Mouse (Mus musculus): ENCODE data around the gene Itpk1. TPM values are rescaled to one million over a fixed set of nuclear protein-coding genes. Genes with fewer than 3 reads are reported as not detected.

Itpk1 gene
- polyA plus RNA-seq, 1 experiment: 44.0 TPM

- Histone ChIP-seq H3K36me3 (ENCODE audit: control insufficient read depth, insufficient read depth, low read length, poor library complexity, severe bottlenecking) (no peaks in the 10 kb centered on the region), H3K27ac (ENCODE audit: insufficient read depth, low read length) (no peak overlapping the region), H3K4me3 (ENCODE audit: low read depth, low read length) (no peak overlapping the region), H3K9me3 (replicated peaks; ENCODE audit: control insufficient read depth, insufficient read depth, low read length, poor library complexity, severe bottlenecking) (no peaks in the 10 kb centered on the region), H3K4me1 (ENCODE audit: control insufficient read depth, insufficient read depth, low read length) (no peaks in the 10 kb centered on the region), H3K9ac (ENCODE audit: low read depth, poor library complexity, severe bottlenecking) (no peak overlapping the region), H3K27me3 (ENCODE audit: control insufficient read depth, insufficient read depth, low read length, poor library complexity, severe bottlenecking) (no peaks in the 10 kb centered on the region)
- TF ChIP-seq POLR2A (IDR thresholded peaks at IDR 0.05; ENCODE audit: insufficient read depth, low read length): no peak
These were observed 168.9 kb downstream of the Itpk1 start for GRCm38 (mm10) chr12:102535796-102536195.

GRCm38 (mm10) chr12:102527989-102528388 lies 176.7 kb downstream of the Itpk1 start:
- H3K27me3 ChIP-seq (ENCODE audit: control insufficient read depth, insufficient read depth, low read length, poor library complexity, severe bottlenecking): no peaks in the 10 kb centered on the region

GRCm38 (mm10) chr12:102524760-102525159 lies 180.0 kb downstream of the Itpk1 start:
- Histone ChIP-seq H3K9me3 (replicated peaks; ENCODE audit: control insufficient read depth, insufficient read depth, low read length, poor library complexity, severe bottlenecking) (no peaks in the 10 kb centered on the region), H3K9ac (ENCODE audit: low read depth, poor library complexity, severe bottlenecking) (no peak overlapping the region), H3K4me1 (ENCODE audit: control insufficient read depth, insufficient read depth, low read length) (no peaks in the 10 kb centered on the region), H3K27ac (ENCODE audit: insufficient read depth, low read length) (no peak overlapping the region), H3K36me3 (ENCODE audit: control insufficient read depth, insufficient read depth, low read length, poor library complexity, severe bottlenecking) (no peaks in the 10 kb centered on the region), H3K4me3 (ENCODE audit: low read depth, low read length) (no peak overlapping the region), H3K27me3 (ENCODE audit: control insufficient read depth, insufficient read depth, low read length, poor library complexity, severe bottlenecking) (no peaks in the 10 kb centered on the region)
- TF ChIP-seq EP300 (IDR thresholded peaks at IDR 0.05; ENCODE audit: insufficient read depth, low read depth, low read length) (no peak), CTCF (IDR thresholded peaks at IDR 0.05; ENCODE audit: low read depth, low read length) (peak; percentile 54), POLR2A (IDR thresholded peaks at IDR 0.05; ENCODE audit: insufficient read depth, low read length) (no peak)

More at GRCm38 (mm10) chr12:102527989-102528388, 176.7 kb downstream of the Itpk1 start:
- Histone ChIP-seq H3K4me3 (ENCODE audit: low read depth, low read length) (no peak overlapping the region), H3K27ac (ENCODE audit: insufficient read depth, low read length) (no peak overlapping the region), H3K9ac (ENCODE audit: low read depth, poor library complexity, severe bottlenecking) (no peak overlapping the region), H3K4me1 (ENCODE audit: control insufficient read depth, insufficient read depth, low read length) (no peaks in the 10 kb centered on the region), H3K36me3 (ENCODE audit: control insufficient read depth, insufficient read depth, low read length, poor library complexity, severe bottlenecking) (no peaks in the 10 kb centered on the region), H3K9me3 (replicated peaks; ENCODE audit: control insufficient read depth, insufficient read depth, low read length, poor library complexity, severe bottlenecking) (no peaks in the 10 kb centered on the region)
- TF ChIP-seq CTCF (IDR thresholded peaks at IDR 0.05; ENCODE audit: low read depth, low read length): no peak
- TF ChIP-seq EP300 (IDR thresholded peaks at IDR 0.05; ENCODE audit: insufficient read depth, low read depth, low read length): no peak
- no peak for TF ChIP-seq POLR2A (IDR thresholded peaks at IDR 0.05; ENCODE audit: insufficient read depth, low read length)

GRCm38 (mm10) chr12:102524216-102524615 lies 180.5 kb downstream of the Itpk1 start:
- no peaks in the 10 kb centered on the region for H3K27me3 ChIP-seq (ENCODE audit: control insufficient read depth, insufficient read depth, low read length, poor library complexity, severe bottlenecking)

GRCm38 (mm10) chr12:102521777-102522319 lies 182.9 kb downstream of the Itpk1 start:
- no peak for TF ChIP-seq CTCF (IDR thresholded peaks at IDR 0.05; ENCODE audit: low read depth, low read length)
- no peak for TF ChIP-seq EP300 (IDR thresholded peaks at IDR 0.05; ENCODE audit: insufficient read depth, low read depth, low read length)
- H3K27me3 ChIP-seq (ENCODE audit: control insufficient read depth, insufficient read depth, low read length, poor library complexity, severe bottlenecking): no peaks in the 10 kb centered on the region
- no peak overlapping the region for H3K27ac ChIP-seq (ENCODE audit: insufficient read depth, low read length)
- H3K9me3 ChIP-seq (replicated peaks; ENCODE audit: control insufficient read depth, insufficient read depth, low read length, poor library complexity, severe bottlenecking): no peaks in the 10 kb centered on the region
- H3K9ac ChIP-seq (ENCODE audit: low read depth, poor library complexity, severe bottlenecking): no peak overlapping the region
- H3K4me3 ChIP-seq (ENCODE audit: low read depth, low read length): no peak overlapping the region
- H3K36me3 ChIP-seq (ENCODE audit: control insufficient read depth, insufficient read depth, low read length, poor library complexity, severe bottlenecking): no peaks in the 10 kb centered on the region
- H3K4me1 ChIP-seq (ENCODE audit: control insufficient read depth, insufficient read depth, low read length): no peaks in the 10 kb centered on the region

More at GRCm38 (mm10) chr12:102524216-102524615, 180.5 kb downstream of the Itpk1 start:
- Histone ChIP-seq H3K4me3 (ENCODE audit: low read depth, low read length) (no peak overlapping the region), H3K27ac (ENCODE audit: insufficient read depth, low read length) (no peak overlapping the region), H3K4me1 (ENCODE audit: control insufficient read depth, insufficient read depth, low read length) (no peaks in the 10 kb centered on the region), H3K36me3 (ENCODE audit: control insufficient read depth, insufficient read depth, low read length, poor library complexity, severe bottlenecking) (no peaks in the 10 kb centered on the region), H3K9ac (ENCODE audit: low read depth, poor library complexity, severe bottlenecking) (no peak overlapping the region), H3K9me3 (replicated peaks; ENCODE audit: control insufficient read depth, insufficient read depth, low read length, poor library complexity, severe bottlenecking) (no peaks in the 10 kb centered on the region)
- TF ChIP-seq CTCF (IDR thresholded peaks at IDR 0.05; ENCODE audit: low read depth, low read length): no peak
- no peak for TF ChIP-seq POLR2A (IDR thresholded peaks at IDR 0.05; ENCODE audit: insufficient read depth, low read length)
- TF ChIP-seq EP300 (IDR thresholded peaks at IDR 0.05; ENCODE audit: insufficient read depth, low read depth, low read length): no peak

- Histone ChIP-seq H3K9ac (ENCODE audit: low read depth, poor library complexity, severe bottlenecking) (no peak overlapping the region), H3K27ac (ENCODE audit: insufficient read depth, low read length) (no peak overlapping the region), H3K4me1 (ENCODE audit: control insufficient read depth, insufficient read depth, low read length) (no peaks in the 10 kb centered on the region), H3K27me3 (ENCODE audit: control insufficient read depth, insufficient read depth, low read length, poor library complexity, severe bottlenecking) (no peaks in the 10 kb centered on the region), H3K36me3 (ENCODE audit: control insufficient read depth, insufficient read depth, low read length, poor library complexity, severe bottlenecking) (no peaks in the 10 kb centered on the region), H3K9me3 (replicated peaks; ENCODE audit: control insufficient read depth, insufficient read depth, low read length, poor library complexity, severe bottlenecking) (no peaks in the 10 kb centered on the region), H3K4me3 (ENCODE audit: low read depth, low read length) (no peak overlapping the region)
- TF ChIP-seq CTCF (IDR thresholded peaks at IDR 0.05; ENCODE audit: low read depth, low read length) (no peak), POLR2A (IDR thresholded peaks at IDR 0.05; ENCODE audit: insufficient read depth, low read length) (no peak), EP300 (IDR thresholded peaks at IDR 0.05; ENCODE audit: insufficient read depth, low read depth, low read length) (no peak)
These were observed 184.6 kb downstream of the Itpk1 start for GRCm38 (mm10) chr12:102519929-102520720.

Other genes starting within 250 kb of the Itpk1 start
- 32.9 and 34.8 TPM in 2 replicates for gene Golga5, start 235.8 kb downstream of the Itpk1 start, polyA plus RNA-seq (2011; ENCODE audit: insufficient read depth, insufficient read length, low read depth, missing spikeins)
- gene Chga, start 150.0 kb downstream of the Itpk1 start, polyA plus RNA-seq (2011; ENCODE audit: insufficient read depth, insufficient read length, low read depth, missing spikeins): 4.4 and 4.5 TPM in 2 replicates
- 6.7 and 7.5 TPM in 2 replicates for gene Moap1, start 38.7 kb upstream of the Itpk1 start, polyA plus RNA-seq (2011; ENCODE audit: insufficient read depth, insufficient read length, low read depth, missing spikeins)
- gene Tmem251, start 38.8 kb upstream of the Itpk1 start, polyA plus RNA-seq (2011; ENCODE audit: insufficient read depth, insufficient read length, low read depth, missing spikeins): 6.3 TPM in 2 replicates
- gene Gm28051, start 52.8 kb upstream of the Itpk1 start, polyA plus RNA-seq (2011; ENCODE audit: insufficient read depth, insufficient read length, low read depth, missing spikeins): not detected in 2 replicates
- gene Gon7, start 52.9 kb upstream of the Itpk1 start, polyA plus RNA-seq (2011; ENCODE audit: insufficient read depth, insufficient read length, low read depth, missing spikeins): 23.6 and 26.6 TPM in 2 replicates
- gene Ubr7, start 53.0 kb upstream of the Itpk1 start, polyA plus RNA-seq (2011; ENCODE audit: insufficient read depth, insufficient read length, low read depth, missing spikeins): 93.1 and 97.5 TPM in 2 replicates
- gene Gm20604, start 53.7 kb upstream of the Itpk1 start, polyA plus RNA-seq (2011; ENCODE audit: insufficient read depth, insufficient read length, low read depth, missing spikeins): 13.5 and 14.2 TPM in 2 replicates
- gene Btbd7, start 173.5 kb upstream of the Itpk1 start, polyA plus RNA-seq (2011; ENCODE audit: insufficient read depth, insufficient read length, low read depth, missing spikeins): 35.5 and 38.9 TPM in 2 replicates
- gene Cox8c, start 194.4 kb upstream of the Itpk1 start, polyA plus RNA-seq (2011; ENCODE audit: insufficient read depth, insufficient read length, low read depth, missing spikeins): not detected in 2 replicates
- 0.27 TPM in 1 of 2 replicates, not detected in the other for gene Unc79, start 243.9 kb upstream of the Itpk1 start, polyA plus RNA-seq (2011; ENCODE audit: insufficient read depth, insufficient read length, low read depth, missing spikeins)